Mouse (Mus musculus) layer of hippocampus, adult 9-11 months (tissue): ENCODE data around the gene Zfp410.

Experiments used
- DNase-seq: peaks from one replicate; pipeline ENCODE4 v3.0.0; 2022

Gene Zfp410

GRCm38 (mm10) chr12:84361555-84362489, 45.2 kb downstream of the Zfp410 start, which contains the start of the genes Coq6 and Fam161b:
Coq6 (plus strand) TSS chr12:84361657.
Fam161b (minus strand) TSS chr12:84361833.
- peak; percentile 99 for DNase-seq

- no peak for DNase-seq
Measured at GRCm38 (mm10) chr12:84362872-84363271, 46.2 kb downstream of the Zfp410 start.

GRCm38 (mm10) chr12:84364291-84364690, 47.6 kb downstream of the Zfp410 start:
- no peak for DNase-seq

GRCm38 (mm10) chr12:84365137-84365536, 48.5 kb downstream of the Zfp410 start:
- DNase-seq: no peak

GRCm38 (mm10) chr12:84366971-84367370, 50.3 kb downstream of the Zfp410 start:
- no peak for DNase-seq

- no peak for DNase-seq
Measured at GRCm38 (mm10) chr12:84371647-84372046, 55.0 kb downstream of the Zfp410 start.

- DNase-seq: peak; percentile 33
Measured at GRCm38 (mm10) chr12:84373831-84374481, 57.3 kb downstream of the Zfp410 start.

- no peak for DNase-seq
Measured at GRCm38 (mm10) chr12:84382369-84382768, 65.7 kb downstream of the Zfp410 start.

GRCm38 (mm10) chr12:84384644-84385081, 68.0 kb downstream of the Zfp410 start:
- no peak for DNase-seq

- no peak for DNase-seq
Measured at GRCm38 (mm10) chr12:84385408-84385807, 68.8 kb downstream of the Zfp410 start.

GRCm38 (mm10) chr12:84388097-84388496, 71.4 kb downstream of the Zfp410 start:
- DNase-seq: no peak

- DNase-seq: no peak
Measured at GRCm38 (mm10) chr12:84388774-84389400, 72.2 kb downstream of the Zfp410 start.

GRCm38 (mm10) chr12:84390336-84390735, 73.7 kb downstream of the Zfp410 start:
- DNase-seq: no peak

GRCm38 (mm10) chr12:84392681-84393080, 76.0 kb downstream of the Zfp410 start:
- DNase-seq: no peak
